Mouse (Mus musculus): ENCODE measurements around the gene Stpg4.

The Stpg4 gene

GRCm38 (mm10) chr17:87377536-87377935, 50.0 kb downstream of the Stpg4 start:
- DNase-seq: no peak

GRCm38 (mm10) chr17:87376831-87377471, 50.6 kb downstream of the Stpg4 start:
- DNase-seq: no peak

- DNase-seq: no peak
These were observed 51.5 kb downstream of the Stpg4 start for GRCm38 (mm10) chr17:87375941-87376511.

- no peak for DNase-seq
These were observed 54.2 kb downstream of the Stpg4 start for GRCm38 (mm10) chr17:87373327-87373726.

GRCm38 (mm10) chr17:87372189-87372588, 55.4 kb downstream of the Stpg4 start:
- no peak for DNase-seq

- DNase-seq: no peak
These were observed 58.2 kb downstream of the Stpg4 start for GRCm38 (mm10) chr17:87369270-87369759.

GRCm38 (mm10) chr17:87368481-87368880, 59.1 kb downstream of the Stpg4 start:
- no peak for DNase-seq

- peak; percentile 71 for DNase-seq
These were observed 59.9 kb downstream of the Stpg4 start for GRCm38 (mm10) chr17:87367640-87368039.

- DNase-seq: no peak
These were observed 60.3 kb downstream of the Stpg4 start for GRCm38 (mm10) chr17:87367228-87367627.

- no peak for DNase-seq
These were observed 61.0 kb downstream of the Stpg4 start for GRCm38 (mm10) chr17:87366520-87366919.

- DNase-seq: no peak
These were observed 62.3 kb downstream of the Stpg4 start for GRCm38 (mm10) chr17:87365268-87365667.

- DNase-seq: no peak
These were observed 63.4 kb downstream of the Stpg4 start for GRCm38 (mm10) chr17:87364108-87364507.

- DNase-seq: no peak
These were observed 66.4 kb downstream of the Stpg4 start for GRCm38 (mm10) chr17:87361132-87361531.

GRCm38 (mm10) chr17:87357506-87357905, 70.0 kb downstream of the Stpg4 start:
- no peak for DNase-seq

GRCm38 (mm10) chr17:87356261-87356660, 71.3 kb downstream of the Stpg4 start:
- no peak for DNase-seq

- no peak for DNase-seq
These were observed 72.1 kb downstream of the Stpg4 start for GRCm38 (mm10) chr17:87355456-87355855.

- DNase-seq: no peak
These were observed 73.7 kb downstream of the Stpg4 start for GRCm38 (mm10) chr17:87353745-87354320.

GRCm38 (mm10) chr17:87352898-87353225, 74.7 kb downstream of the Stpg4 start:
- no peak for DNase-seq

GRCm38 (mm10) chr17:87352106-87352897, 75.2 kb downstream of the Stpg4 start:
- DNase-seq: no peak

GRCm38 (mm10) chr17:87351241-87352105, 76.1 kb downstream of the Stpg4 start:
- no peak for DNase-seq

GRCm38 (mm10) chr17:87350471-87351240, 76.9 kb downstream of the Stpg4 start:
- no peak for DNase-seq

GRCm38 (mm10) chr17:87349575-87349974, 78.0 kb downstream of the Stpg4 start:
- no peak for DNase-seq
